Mouse (Mus musculus) MEL (cell line): ENCODE data around the gene Epb41. TPM values are rescaled to one million over a fixed set of nuclear protein-coding genes. Genes with fewer than 3 reads are reported as not detected.
A peak's percentile ranks its signal among the peaks of the same experiment; 100 is the strongest.

Source experiments
- DNase-seq: peaks from one replicate; pipeline ENCODE4 v3.0.0; 2011; ENCODE audit warnings: low read depth, low spot score
- H3K27ac ChIP-seq: 2 replicates; pipeline ENCODE4 v1.5.1; 2012; ENCODE audit warnings: low read depth, mild to moderate bottlenecking, control low read depth, low read length, moderate library complexity; ENCODE audit not compliant: control insufficient read depth
- H3K27me3 ChIP-seq, 2 experiments: fragments of 150-350 bp in 1 of 2; sonication (generic) in 1 of 2; 2 replicates each; pipeline ENCODE4 v1.6.1; 2012; ENCODE audit warnings: low read length in 2 of 2, mild to moderate bottlenecking in 2 of 2, improper control_type of control experiment in 1 of 2, moderate library complexity in 1 of 2; ENCODE audit not compliant: insufficient read depth in 2 of 2, control insufficient read depth in 1 of 2
- H3K36me3 ChIP-seq, 2 experiments: 2 replicates each; pipeline ENCODE4 v1.6.1; 2012 to 2014; ENCODE audit warnings: low read length in 2 of 2, improper control_type of control experiment in 1 of 2, inconsistent platforms in 1 of 2, mild to moderate bottlenecking in 1 of 2; ENCODE audit not compliant: insufficient read depth in 2 of 2, control insufficient read depth in 1 of 2
- H3K4me1 ChIP-seq, 2 experiments: fragments of 150-350 bp in 1 of 2; sonication (generic) in 1 of 2; 2 replicates each; pipeline ENCODE4 v1.6.1; 2012; ENCODE audit warnings: low read length in 2 of 2, improper control_type of control experiment in 1 of 2, mild to moderate bottlenecking in 1 of 2; ENCODE audit not compliant: insufficient read depth in 2 of 2, control insufficient read depth in 1 of 2
- H3K4me3 ChIP-seq, 2 experiments: fragments of 150-350 bp in 1 of 2; sonication (generic) in 1 of 2; 2 replicates each; pipeline ENCODE4 v1.5.1; 2012; ENCODE audit warnings: low read depth in 2 of 2, low read length in 2 of 2, mild to moderate bottlenecking in 2 of 2, moderate library complexity in 2 of 2, control low read depth in 1 of 2, improper control_type of control experiment in 1 of 2; ENCODE audit not compliant: control insufficient read depth in 1 of 2, insufficient read depth in 1 of 2
- H3K79me2 ChIP-seq: 2 replicates; pipeline ENCODE4 v1.6.1; 2012; ENCODE audit warnings: mild to moderate bottlenecking, low read length, moderate library complexity; ENCODE audit not compliant: control insufficient read depth, poor library complexity, insufficient read depth
- H3K9ac ChIP-seq: 2 replicates; pipeline ENCODE4 v1.6.1; 2012; ENCODE audit warnings: low read depth, mild to moderate bottlenecking, control low read depth, low read length, moderate library complexity; ENCODE audit not compliant: control insufficient read depth, poor library complexity, severe bottlenecking
- H3K9me3 ChIP-seq: fragments of 150-350 bp; sonication (generic); replicated peaks from 2 replicates; pipeline ENCODE4 v1.6.1; 2012; ENCODE audit warnings: mild to moderate bottlenecking, low read length, improper control_type of control experiment, moderate library complexity; ENCODE audit not compliant: insufficient read depth
- BHLHE40 ChIP-seq: IDR thresholded peaks from 2 replicates; pipeline ENCODE4 v1.6.1; 2012; ENCODE audit warnings: low read depth, mild to moderate bottlenecking, inconsistent platforms, low read length, improper control_type of control experiment, borderline replicate concordance
- CHD2 ChIP-seq: IDR thresholded peaks from 2 replicates; pipeline ENCODE4 v1.6.1; 2011; ENCODE audit warnings: low read length, improper control_type of control experiment
- CTCF ChIP-seq, 3 experiments: IDR thresholded peaks in 2 of 3; conservative IDR thresholded peaks in 1 of 3; 2 replicates each; pipeline ENCODE4 v1.5.1; 2011 to 2012; ENCODE audit warnings: low read length in 3 of 3, low read depth in 2 of 3, mild to moderate bottlenecking in 2 of 3, improper control_type of control experiment in 1 of 3, inconsistent platforms in 1 of 3, mixed read lengths in 1 of 3, moderate library complexity in 1 of 3; ENCODE audit not compliant: control insufficient read depth in 1 of 3, insufficient read depth in 1 of 3, poor library complexity in 1 of 3, severe bottlenecking in 1 of 3
- E2F4 ChIP-seq: IDR thresholded peaks from 2 replicates; pipeline ENCODE4 v1.6.1; 2011; ENCODE audit warnings: low read depth, low read length, improper control_type of control experiment, borderline replicate concordance
- ELF1 ChIP-seq: IDR thresholded peaks from 2 replicates; pipeline ENCODE4 v1.6.1; 2014; ENCODE audit warnings: low read depth, mild to moderate bottlenecking, inconsistent platforms, low read length, improper control_type of control experiment, moderate library complexity
- ETS1 ChIP-seq: IDR thresholded peaks from 2 replicates; pipeline ENCODE4 v1.6.1; 2012; ENCODE audit warnings: low read depth, mild to moderate bottlenecking, inconsistent platforms, low read length, improper control_type of control experiment, moderate library complexity
- GABPA ChIP-seq: IDR thresholded peaks from 2 replicates; pipeline ENCODE4 v1.6.1; 2012; ENCODE audit warnings: low read depth, mild to moderate bottlenecking, inconsistent platforms, low read length, improper control_type of control experiment, moderate library complexity
- GATA1 ChIP-seq: IDR thresholded peaks from 2 replicates; pipeline ENCODE4 v1.6.1; 2011; ENCODE audit warnings: low read depth, low read length, improper control_type of control experiment
- HCFC1 ChIP-seq: IDR thresholded peaks from 2 replicates; pipeline ENCODE4 v1.6.1; 2012; ENCODE audit warnings: low read depth, mild to moderate bottlenecking, inconsistent platforms, low read length, improper control_type of control experiment, moderate library complexity
- MAFK ChIP-seq: IDR thresholded peaks from 2 replicates; pipeline ENCODE4 v1.6.1; 2011; ENCODE audit warnings: low read depth, mild to moderate bottlenecking, low read length, improper control_type of control experiment, borderline replicate concordance
- MAX ChIP-seq: IDR thresholded peaks from 2 replicates; pipeline ENCODE4 v1.6.1; 2011; ENCODE audit warnings: low read length, improper control_type of control experiment
- MXI1 ChIP-seq: IDR thresholded peaks from 2 replicates; pipeline ENCODE4 v1.6.1; 2011; ENCODE audit warnings: mild to moderate bottlenecking, low read depth, low read length, improper control_type of control experiment
- MYC ChIP-seq: IDR thresholded peaks from 2 replicates; pipeline ENCODE4 v1.6.1; 2011; ENCODE audit warnings: low read depth, mild to moderate bottlenecking, low read length, improper control_type of control experiment, moderate library complexity
- NELFE ChIP-seq: IDR thresholded peaks from 2 replicates; pipeline ENCODE4 v1.6.1; 2011; ENCODE audit warnings: low read depth, low read length, improper control_type of control experiment
- POLR2A ChIP-seq, 2 experiments: IDR thresholded peaks; 2 replicates each; pipeline ENCODE4 v1.6.1; 2011 to 2012; ENCODE audit warnings: low read length in 2 of 2, mild to moderate bottlenecking in 2 of 2, control low read depth in 1 of 2, improper control_type of control experiment in 1 of 2, low read depth in 1 of 2, moderate library complexity in 1 of 2; ENCODE audit not compliant: control insufficient read depth in 1 of 2, insufficient read depth in 1 of 2, poor library complexity in 1 of 2
- RAD21 ChIP-seq: IDR thresholded peaks from 2 replicates; pipeline ENCODE4 v1.6.1; 2011; ENCODE audit warnings: mild to moderate bottlenecking, low read depth, low read length, improper control_type of control experiment
- SMC3 ChIP-seq: IDR thresholded peaks from 2 replicates; pipeline ENCODE4 v1.6.1; 2011; ENCODE audit warnings: low read depth, low read length, improper control_type of control experiment
- TBP ChIP-seq: IDR thresholded peaks from 2 replicates; pipeline ENCODE4 v1.8.0; 2011; ENCODE audit warnings: low read depth, low read length, improper control_type of control experiment
- UBTF ChIP-seq: IDR thresholded peaks from 2 replicates; pipeline ENCODE4 v1.6.1; 2012; ENCODE audit warnings: low read depth, mild to moderate bottlenecking, inconsistent platforms, low read length, improper control_type of control experiment, moderate library complexity, borderline replicate concordance; ENCODE audit not compliant: insufficient read depth
- USF1 ChIP-seq: IDR thresholded peaks from 2 replicates; pipeline ENCODE4 v1.6.1; 2014; ENCODE audit warnings: low read depth, mild to moderate bottlenecking, inconsistent platforms, low read length, improper control_type of control experiment, moderate library complexity
- ZC3H11A ChIP-seq: IDR thresholded peaks from 2 replicates; pipeline ENCODE4 v1.6.1; 2012; ENCODE audit warnings: low read depth, mild to moderate bottlenecking, inconsistent platforms, low read length, improper control_type of control experiment
- ZMIZ1 ChIP-seq: IDR thresholded peaks from 2 replicates; pipeline ENCODE4 v1.6.1; 2012; ENCODE audit warnings: low read depth, mild to moderate bottlenecking, inconsistent platforms, low read length, improper control_type of control experiment, moderate library complexity
- ZNF384 ChIP-seq: IDR thresholded peaks from 2 replicates; pipeline ENCODE4 v1.6.1; 2012; ENCODE audit warnings: low read depth, mild to moderate bottlenecking, inconsistent platforms, low read length, improper control_type of control experiment
- polyA plus RNA-seq, 2 experiments: library from polyadenylated mRNA; stranded (reverse) in 1 of 2; unstranded in 1 of 2; fragments of >175 nt in 1 of 2; fragments of >200 nt in 1 of 2; gene quantifications; 2 replicates each; pipeline versions ENCODE4 v1.2.1 to v1.2.4; 2012; ENCODE audit warnings: low replicate concordance in 2 of 2, low read depth in 1 of 2; ENCODE audit not compliant: insufficient read length in 2 of 2, insufficient read depth in 1 of 2, missing spikeins in 1 of 2
- total RNA-seq: library from RNA; depleted of rRNA; stranded (reverse); fragments of 300-350 nt; gene quantifications from 2 replicates; pipeline ENCODE4 v1.2.3, GENCODE M21; 2012

Epb41 gene
- total and polyA plus RNA-seq, 3 experiments: 36.5 to 115 (median 44.3) TPM

DNA sequence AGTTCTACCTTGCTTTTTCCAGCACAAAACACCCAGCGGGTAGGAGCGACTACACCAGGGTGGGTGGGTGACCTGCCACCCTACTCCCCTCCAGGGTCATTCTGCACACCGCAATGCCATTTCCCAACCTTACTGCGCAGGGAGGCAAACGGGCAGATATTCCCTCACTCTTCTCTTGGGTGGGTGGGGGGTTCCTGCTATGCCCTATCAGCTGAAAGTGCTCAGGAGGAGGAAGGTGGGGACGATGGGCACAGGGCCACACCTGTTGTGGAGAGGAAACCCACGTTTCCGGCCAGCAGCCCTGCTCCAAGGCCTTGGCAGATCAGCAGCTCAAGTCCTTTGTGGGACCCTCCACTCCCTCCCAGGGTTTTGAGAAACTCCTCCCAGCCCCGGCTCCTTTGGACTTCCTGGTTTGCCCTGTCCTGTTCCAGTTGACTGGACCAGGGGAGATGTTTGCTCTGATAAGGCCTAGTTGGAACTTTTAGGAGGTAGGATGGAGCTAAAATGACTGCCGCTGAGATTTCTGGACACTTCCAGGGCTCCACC, 158.0 kb downstream of the Epb41 start:
- no peaks in the 10 kb centered on the region for H3K27me3 ChIP-seq

GRCm38 (mm10) chr4:131916425-131916824, 158.7 kb downstream of the Epb41 start:
- no peak overlapping the region for H3K4me3 ChIP-seq
- no peak overlapping the region for H3K27ac ChIP-seq

More for the DNA sequence above, 158.0 kb downstream of the Epb41 start:
- no peak for TF ChIP-seq MXI1
- TF ChIP-seq CHD2: no peak
- TF ChIP-seq GATA1: no peak
- no peak for TF ChIP-seq BHLHE40
- TF ChIP-seq MAX: no peak
- no peak for TF ChIP-seq NELFE
- no peak for TF ChIP-seq UBTF
- no peak for TF ChIP-seq ETS1
- no peak for TF ChIP-seq MAFK
- TF ChIP-seq SMC3: no peak
- TF ChIP-seq E2F4: no peak
- TF ChIP-seq ELF1: no peak
- no peak for TF ChIP-seq RAD21
- no peak for TF ChIP-seq TBP
- no peak for TF ChIP-seq GABPA
- Histone ChIP-seq H3K4me3 (no peak overlapping the region), H3K9ac (no peak overlapping the region), H3K9me3 (no peaks in the 10 kb centered on the region), H3K27ac (no peak overlapping the region), H3K79me2 (no peaks in the 10 kb centered on the region), H3K4me1 (no peaks in the 10 kb centered on the region), H3K36me3 (no peaks in the 10 kb centered on the region)
- no peak for DNase-seq

More at GRCm38 (mm10) chr4:131916425-131916824, 158.7 kb downstream of the Epb41 start:
- Histone ChIP-seq H3K27me3 (no peaks in the 10 kb centered on the region), H3K9ac (peak overlapping the region; percentile 31; the same call in 1 of the 2 replicates), H3K4me1 (no peaks in the 10 kb centered on the region), H3K36me3 (no peaks in the 10 kb centered on the region), H3K9me3 (no peaks in the 10 kb centered on the region), H3K79me2 (no peaks in the 10 kb centered on the region)
- DNase-seq: peak; percentile 76
- no peak for TF ChIP-seq HCFC1
- TF ChIP-seq SMC3: peak; percentile 95
- no peak for TF ChIP-seq ZMIZ1
- TF ChIP-seq RAD21: peak; percentile 80
- TF ChIP-seq MXI1: peak; percentile 84
- no peak for TF ChIP-seq CHD2
- TF ChIP-seq GABPA: no peak
- TF ChIP-seq ZC3H11A: peak; percentile 78
- TF ChIP-seq MYC: peak; percentile 80
- TF ChIP-seq POLR2A (IDR thresholded peaks at IDR 0.05; ENCODE audit: control insufficient read depth in 1 of 2, insufficient read depth in 1 of 2, low read depth in 1 of 2, low read length in 2 of 2, poor library complexity in 1 of 2): no peak
- TF ChIP-seq CTCF (IDR thresholded peaks at IDR 0.05 in 2 of 3, conservative IDR thresholded peaks at IDR 0.05 in 1 of 3; ENCODE audit: control insufficient read depth in 1 of 3, insufficient read depth in 1 of 3, low read depth in 2 of 3, low read length in 3 of 3, poor library complexity in 1 of 3, severe bottlenecking in 1 of 3): peak; percentile 90 to 96 (median 95)
- no peak for TF ChIP-seq E2F4
- peak; percentile 27; the same call in 1 of the 2 replicates for TF ChIP-seq BHLHE40
- TF ChIP-seq USF1: peak; percentile 80
- TF ChIP-seq ZNF384: 0 out of 2 replicates have a peak, but pooled peaks have one; percentile 34
- peak; percentile 82 for TF ChIP-seq MAX
